Comparison of ENCODE assay signal across 18 mouse cellular contexts in the genomic region with DNA sequence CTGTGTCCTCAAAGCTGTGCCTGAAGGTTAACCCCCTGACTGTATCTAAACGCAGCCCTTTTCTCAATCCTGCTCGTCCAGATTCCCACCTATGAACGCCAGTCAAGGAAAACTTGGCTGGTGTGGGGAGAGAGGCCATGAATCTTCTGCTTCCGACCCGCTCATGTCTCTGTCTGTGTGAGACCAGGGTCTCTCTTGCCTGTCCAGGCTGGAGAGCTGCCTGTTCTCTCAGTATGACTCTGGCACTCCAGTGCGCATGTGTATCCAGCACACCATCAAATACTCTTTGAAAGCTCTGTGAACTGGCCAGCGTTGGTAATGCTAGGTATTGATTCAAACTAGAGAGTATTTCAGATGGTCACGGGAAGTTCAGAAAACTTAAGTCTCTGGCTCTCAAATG. TPM values are rescaled to one million over a fixed set of nuclear protein-coding genes. Genes with fewer than 3 reads are reported as not detected.
DNase-seq lines count a peak whose midpoint lies in the region; ATAC-seq lines count a peak whose summit lies in the region.
"Had no signal": no experiment of that assay in that cellular context is flagged by ENCODE, and none has a peak within 500 bp of the region (broad histone marks: within the 10 kb centered on the region; RNA-seq: fewer than 3 reads in every experiment).

No protein-coding gene starts in this region.

- no peak overlapping the region for H3K9ac ChIP-seq in hindbrain, embryonic 11.5 days (ENCODE audit: low read depth, low read length)
- H3K9ac ChIP-seq in forebrain, embryonic 16.5 days (replicated peaks; ENCODE audit: low read depth, low read length) = no peak overlapping the region
- H3K9ac ChIP-seq in midbrain, embryonic 15.5 days = no peak overlapping the region
- H3K9ac ChIP-seq: liver, postnatal 0 days had no signal

- no peak overlapping the region for H3K4me3 ChIP-seq in hindbrain, embryonic 10.5 days
- H3K4me3 ChIP-seq in hindbrain, embryonic 11.5 days (ENCODE audit: low read depth, low read length) = no peak overlapping the region
- no peak overlapping the region for H3K4me3 ChIP-seq in forebrain, embryonic 16.5 days (replicated peaks; ENCODE audit: low read length)
- H3K4me3 ChIP-seq in midbrain, embryonic 15.5 days = no peak overlapping the region
- H3K4me3 ChIP-seq: megakaryocyte, embryonic 14.5 days had no signal

- H3K9me3 ChIP-seq in hindbrain, embryonic 10.5 days = no peaks in the 10 kb centered on the region
- no peaks in the 10 kb centered on the region for H3K9me3 ChIP-seq in hindbrain, embryonic 11.5 days (ENCODE audit: control insufficient read depth, low read length)
- no peaks in the 10 kb centered on the region for H3K9me3 ChIP-seq in forebrain, embryonic 16.5 days (ENCODE audit: control insufficient read depth, low read length)
- no peaks in the 10 kb centered on the region for H3K9me3 ChIP-seq in midbrain, embryonic 15.5 days
- H3K9me3 ChIP-seq: megakaryocyte, embryonic 14.5 days had no signal

- peaks cover 55% of the 10 kb centered on the region for H3K4me1 ChIP-seq in hindbrain, embryonic 10.5 days (replicated peaks)
- H3K4me1 ChIP-seq in hindbrain, embryonic 11.5 days (replicated peaks; ENCODE audit: control insufficient read depth, insufficient read depth, low read length) = peaks cover 18% of the 10 kb centered on the region
- peaks cover 40% of the 10 kb centered on the region for H3K4me1 ChIP-seq in forebrain, embryonic 16.5 days (replicated peaks; ENCODE audit: control insufficient read depth, insufficient read depth, low read length)
- peaks cover 47% of the 10 kb centered on the region for H3K4me1 ChIP-seq in midbrain, embryonic 15.5 days

- no peaks in the 10 kb centered on the region for H3K36me3 ChIP-seq in hindbrain, embryonic 10.5 days
- H3K36me3 ChIP-seq in hindbrain, embryonic 11.5 days (ENCODE audit: control insufficient read depth, insufficient read depth, low read length) = no peaks in the 10 kb centered on the region
- H3K36me3 ChIP-seq in forebrain, embryonic 16.5 days (ENCODE audit: control insufficient read depth, insufficient read depth) = no peaks in the 10 kb centered on the region
- H3K36me3 ChIP-seq in midbrain, embryonic 15.5 days (replicated peaks) = no peaks in the 10 kb centered on the region

- H3K27ac ChIP-seq in hindbrain, embryonic 10.5 days = peak overlapping the region; percentile 84; the same call in 1 of the 2 replicates
- no peak overlapping the region for H3K27ac ChIP-seq in hindbrain, embryonic 11.5 days (ENCODE audit: low read depth, low read length)
- 0 out of 2 replicates have a peak overlapping the region, but pooled peaks have one; percentile 18 for H3K27ac ChIP-seq in forebrain, embryonic 16.5 days (ENCODE audit: low read length)
- peak overlapping the region; percentile 93 for H3K27ac ChIP-seq in midbrain, embryonic 15.5 days

- H3K4me2 ChIP-seq in hindbrain, embryonic 11.5 days (replicated peaks; ENCODE audit: low read depth, low read length) = no peak overlapping the region
- H3K4me2 ChIP-seq in forebrain, embryonic 16.5 days (ENCODE audit: low read length) = no peak overlapping the region
- no peak overlapping the region for H3K4me2 ChIP-seq in midbrain, embryonic 15.5 days
- H3K4me2 ChIP-seq: heart, embryonic 11.5 days had no signal

- no peak for DNase-seq in hindbrain, embryonic 10.5 days (ENCODE audit: low spot score)
- no peak for DNase-seq in hindbrain, embryonic 11.5 days (ENCODE audit: low spot score)
- DNase-seq in ZHBTc4 (ENCODE audit: low read depth, low spot score) = peak; percentile 55
- no peak for DNase-seq in adrenal gland, postnatal 4 days (ENCODE audit: low spot score in 2 of 2)
- DNase-seq in left cerebral cortex, adult 18-20 months (ENCODE audit: low spot score in 2 of 2) = no peak
- DNase-seq: cerebellum, adult 9-11 months; kidney, adult 11 months; kidney, postnatal 14 days; liver; liver, postnatal 0 days; lung, postnatal 14 days had no signal

- no peaks in the 10 kb centered on the region for H3K27me3 ChIP-seq in hindbrain, embryonic 10.5 days (ENCODE audit: insufficient read depth, poor library complexity, severe bottlenecking)
- no peaks in the 10 kb centered on the region for H3K27me3 ChIP-seq in hindbrain, embryonic 11.5 days (ENCODE audit: control insufficient read depth, insufficient read depth, low read length)
- no peaks in the 10 kb centered on the region for H3K27me3 ChIP-seq in forebrain, embryonic 16.5 days (replicated peaks; ENCODE audit: control insufficient read depth, insufficient read depth, low read length)
- H3K27me3 ChIP-seq in midbrain, embryonic 15.5 days (replicated peaks) = no peaks in the 10 kb centered on the region
- H3K27me3 ChIP-seq: megakaryocyte, embryonic 14.5 days had no signal

- ATAC-seq in hindbrain, embryonic 11.5 days (ENCODE audit: low FRiP score) = no peak
- no peak for ATAC-seq in forebrain, embryonic 16.5 days
- no peak for ATAC-seq in midbrain, embryonic 15.5 days (replicated peaks)
- ATAC-seq: liver, postnatal 0 days had no signal

- 91% methylated on average over 8 of the region's 8 CpGs for WGBS in hindbrain, embryonic 10.5 days
- WGBS in hindbrain, embryonic 11.5 days = 90% methylated on average over 8 of the region's 8 CpGs
- 94% methylated on average over 8 of the region's 8 CpGs for WGBS in forebrain, embryonic 16.5 days
- WGBS in midbrain, embryonic 15.5 days = 94% methylated on average over 8 of the region's 8 CpGs

RNA-seq across cellular contexts. Expression of a gene that starts 3.4 kb away (rescaled TPM):
- polyA plus RNA-seq in hindbrain, embryonic 10.5 days (2016; fragmentation: Nextera tagmentation; extraction: Ambion mirVana) = 33.9 and 35.2 TPM in 2 replicates
- polyA plus RNA-seq in hindbrain, embryonic 11.5 days (2014; fragmentation: Nextera tagmentation; extraction: Ambion mirVana) = 32.2 and 39.5 TPM in 2 replicates
- polyA plus RNA-seq in forebrain, embryonic 16.5 days (2015; fragmentation: Nextera tagmentation; extraction: Ambion mirVana) = 61.5 and 62.7 TPM in 2 replicates
- 55.0 and 56.0 TPM in 2 replicates for polyA plus RNA-seq in midbrain, embryonic 15.5 days (2015; fragmentation: Nextera tagmentation; extraction: Ambion mirVana)
- total RNA-seq in adrenal gland, postnatal 4 days (2021) = 10 to 100 TPM; 21.7 to 23.5 TPM
- 10 to 100 TPM; 84.0 to 86.8 TPM for total RNA-seq in left cerebral cortex, adult 18-20 months (2021)

RNA-seq across cellular contexts. Expression of a gene that starts 46.8 kb away (rescaled TPM):
- 0.14 and 0.75 TPM in 2 replicates for polyA plus RNA-seq in hindbrain, embryonic 10.5 days (2016; fragmentation: Nextera tagmentation; extraction: Ambion mirVana)
- 0.82 and 0.89 TPM in 2 replicates for polyA plus RNA-seq in hindbrain, embryonic 11.5 days (2014; fragmentation: Nextera tagmentation; extraction: Ambion mirVana)
- polyA plus RNA-seq in forebrain, embryonic 16.5 days (2015; fragmentation: Nextera tagmentation; extraction: Ambion mirVana) = 5.2 and 9.4 TPM in 2 replicates
- polyA plus RNA-seq in midbrain, embryonic 15.5 days (2015; fragmentation: Nextera tagmentation; extraction: Ambion mirVana) = 17.8 and 21.8 TPM in 2 replicates
- total RNA-seq in adrenal gland, postnatal 4 days (2021) = 1 to 10 TPM; 1.1 to 1.7 TPM
- total RNA-seq in left cerebral cortex, adult 18-20 months (2021) = 10 to 100 TPM; 53.8 to 58.4 TPM
- total RNA-seq: ES-E14; gastrocnemius, postnatal 4 days; heart, postnatal 25 days had no signal
- polyA plus RNA-seq: heart, embryonic 11.5 days; liver, postnatal 0 days had no signal

RNA-seq across cellular contexts. Expression of a gene that starts 58.8 kb away (rescaled TPM):
- polyA plus RNA-seq in hindbrain, embryonic 10.5 days (2016; fragmentation: Nextera tagmentation; extraction: Ambion mirVana) = 20.3 and 34.2 TPM in 2 replicates
- polyA plus RNA-seq in hindbrain, embryonic 11.5 days (2014; fragmentation: Nextera tagmentation; extraction: Ambion mirVana) = 16.0 and 21.3 TPM in 2 replicates
- polyA plus RNA-seq in forebrain, embryonic 16.5 days (2015; fragmentation: Nextera tagmentation; extraction: Ambion mirVana) = 67.0 and 74.0 TPM in 2 replicates
- 94.3 and 98.5 TPM in 2 replicates for polyA plus RNA-seq in midbrain, embryonic 15.5 days (2015; fragmentation: Nextera tagmentation; extraction: Ambion mirVana)
- total RNA-seq in adrenal gland, postnatal 4 days (2021) = 10 to 100 TPM; 78.0 to 81.7 TPM
- total RNA-seq in left cerebral cortex, adult 18-20 months (2021) = 10 to 100 TPM; 91.6 to 93.6 TPM
